Mouse (Mus musculus): ENCODE results near the gene Pprc1. TPM values are rescaled to one million over a fixed set of nuclear protein-coding genes. Genes with fewer than 3 reads are reported as not detected.
A peak's percentile ranks its signal among the peaks of the same experiment; 100 is the strongest.

Gene Pprc1
- polyA plus RNA-seq, 1 experiment from 2014 or later, result 45.8 TPM

DNA sequence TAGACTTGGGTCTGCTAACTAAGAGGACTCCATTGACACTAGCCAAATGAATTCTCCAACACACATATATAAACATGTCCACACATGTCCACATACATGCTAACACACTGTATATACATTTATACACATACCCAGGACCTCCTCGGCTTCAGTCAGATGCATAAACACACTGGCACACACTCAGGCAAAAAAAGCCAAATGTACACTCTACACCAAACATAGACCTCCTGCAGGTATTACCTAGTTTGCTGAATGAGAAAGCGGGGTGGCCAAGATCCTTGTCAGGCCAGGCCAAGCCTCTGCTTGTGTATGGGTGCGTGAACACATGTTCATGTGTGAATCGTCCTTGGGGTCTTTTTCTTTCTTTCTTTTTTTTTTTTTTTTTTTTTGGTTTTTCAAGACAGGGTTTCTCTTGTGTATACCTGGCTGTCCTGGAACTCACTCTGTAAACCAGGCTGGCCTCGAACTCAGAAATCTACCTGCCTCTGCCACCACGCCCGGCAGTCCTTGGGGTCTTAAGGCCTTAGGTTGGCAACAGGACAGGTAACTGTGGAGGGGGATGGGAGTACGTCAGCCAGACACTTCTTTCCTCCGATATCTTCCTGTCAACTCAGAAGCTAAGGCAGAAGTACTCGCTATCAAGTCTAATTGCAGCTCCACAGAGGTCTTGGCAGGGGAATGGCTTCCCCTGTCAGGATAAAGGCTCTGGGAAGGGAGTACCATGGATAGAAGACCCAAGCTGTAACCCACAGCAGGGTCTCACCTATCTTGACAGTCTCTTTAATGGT is 14.3 kb upstream of the Pprc1 start:
- H3K27ac ChIP-seq (ENCODE audit: low read depth, low read length), result no peak overlapping the region
- H3K36me3 ChIP-seq (ENCODE audit: control insufficient read depth, insufficient read depth, low read length), result peaks cover 22% of the 10 kb centered on the region
- H3K27me3 ChIP-seq (ENCODE audit: control insufficient read depth, insufficient read depth, low read length), result no peaks in the 10 kb centered on the region
- no peaks in the 10 kb centered on the region for H3K4me1 ChIP-seq (replicated peaks; ENCODE audit: control insufficient read depth, insufficient read depth, low read length)
- H3K4me3 ChIP-seq (ENCODE audit: low read depth, low read length), result no peak overlapping the region
- no peak for ATAC-seq (ENCODE audit: low FRiP score)
- no peak overlapping the region for H3K9ac ChIP-seq (ENCODE audit: low read depth, low read length)
- no peaks in the 10 kb centered on the region for H3K9me3 ChIP-seq (ENCODE audit: control insufficient read depth, low read length)
- 94% methylated on average over 10 of the region's 10 CpGs for whole genome bisulfite sequencing
- no peak overlapping the region for H3K4me2 ChIP-seq (replicated peaks; ENCODE audit: low read depth, low read length)
- DNase-seq (ENCODE audit: low spot score), result no peak

GRCm38 (mm10) chr19:46031689-46032432 is 12.8 kb upstream of the Pprc1 start:
- Histone ChIP-seq H3K4me2 (replicated peaks; ENCODE audit: low read depth, low read length) (no peak overlapping the region), H3K36me3 (ENCODE audit: control insufficient read depth, insufficient read depth, low read length) (peaks cover 30% of the 10 kb centered on the region), H3K9ac (ENCODE audit: low read depth, low read length) (no peak overlapping the region), H3K27me3 (ENCODE audit: control insufficient read depth, insufficient read depth, low read length) (no peaks in the 10 kb centered on the region), H3K4me3 (ENCODE audit: low read depth, low read length) (no peak overlapping the region), H3K4me1 (replicated peaks; ENCODE audit: control insufficient read depth, insufficient read depth, low read length) (no peaks in the 10 kb centered on the region; the same call in 1 of the 2 replicates), H3K9me3 (ENCODE audit: control insufficient read depth, low read length) (no peaks in the 10 kb centered on the region), H3K27ac (ENCODE audit: low read depth, low read length) (peak overlapping the region; percentile 54; the same call in 1 of the 2 replicates)
- ATAC-seq (ENCODE audit: low FRiP score) (0 out of 2 replicates have a peak, but pooled peaks have one; percentile 45), DNase-seq (ENCODE audit: low spot score) (no peak)
- WGBS, result 72% methylated on average over 9 of the region's 9 CpGs

DNA sequence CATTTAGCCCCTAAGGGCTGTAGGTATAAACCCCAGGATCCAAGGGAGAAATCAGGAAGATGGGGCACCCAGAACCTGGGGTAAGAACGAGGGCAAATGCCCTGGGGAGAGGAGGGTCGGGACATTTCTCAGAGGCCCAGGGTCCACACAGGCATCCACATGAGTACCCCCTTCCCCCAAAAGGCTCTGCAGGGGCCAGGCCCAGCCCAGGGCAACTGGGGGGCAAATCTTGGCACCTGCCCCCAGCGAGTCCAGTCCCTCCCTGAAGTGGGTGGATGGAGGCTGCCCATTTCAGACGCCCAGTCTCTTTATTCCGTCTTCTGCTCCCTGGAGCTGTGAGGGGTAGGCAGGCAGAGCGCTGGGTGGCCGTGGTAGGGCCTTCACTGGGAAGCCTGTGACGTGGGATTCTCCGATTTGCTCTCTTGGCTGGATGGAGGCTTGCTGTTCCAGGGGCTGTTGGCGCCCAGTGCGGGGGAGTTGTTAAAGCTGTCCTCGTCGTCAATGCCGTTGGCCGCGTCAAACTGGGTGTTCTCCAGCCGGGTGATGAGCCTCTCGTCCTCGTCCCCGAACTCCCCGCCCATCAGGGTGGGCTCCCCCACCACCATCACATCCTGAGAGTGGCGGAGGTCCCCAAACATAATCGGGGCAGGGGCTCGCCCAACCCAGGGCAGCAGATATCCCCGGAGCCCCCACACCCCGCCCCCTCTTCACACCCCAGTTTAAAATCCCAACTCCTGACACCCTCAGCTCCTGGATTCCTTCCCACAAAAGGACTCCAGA is 11.8 kb upstream of the Pprc1 start:
- no peak overlapping the region for H3K9ac ChIP-seq (ENCODE audit: low read depth, low read length)
- no peak for DNase-seq (ENCODE audit: low spot score)
- H3K27ac ChIP-seq (ENCODE audit: low read depth, low read length), result no peak overlapping the region
- peaks cover 30% of the 10 kb centered on the region for H3K36me3 ChIP-seq (ENCODE audit: control insufficient read depth, insufficient read depth, low read length)
- ATAC-seq (ENCODE audit: low FRiP score), result no peak
- H3K27me3 ChIP-seq (ENCODE audit: control insufficient read depth, insufficient read depth, low read length), result no peaks in the 10 kb centered on the region
- 92% methylated on average over 26 of the region's 26 CpGs for WGBS
- H3K4me3 ChIP-seq (ENCODE audit: low read depth, low read length), result no peak overlapping the region
- no peaks in the 10 kb centered on the region for H3K9me3 ChIP-seq (ENCODE audit: control insufficient read depth, low read length)
- no peak overlapping the region for H3K4me2 ChIP-seq (replicated peaks; ENCODE audit: low read depth, low read length)
- peaks cover 5% of the 10 kb centered on the region for H3K4me1 ChIP-seq (replicated peaks; ENCODE audit: control insufficient read depth, insufficient read depth, low read length)

- DNase-seq (ENCODE audit: low spot score), result no peak
- WGBS, result 93% methylated on average over 11 of the region's 11 CpGs
- Histone ChIP-seq H3K9me3 (ENCODE audit: control insufficient read depth, low read length) (no peaks in the 10 kb centered on the region), H3K36me3 (ENCODE audit: control insufficient read depth, insufficient read depth, low read length) (peaks cover 30% of the 10 kb centered on the region), H3K4me2 (replicated peaks; ENCODE audit: low read depth, low read length) (no peak overlapping the region), H3K9ac (ENCODE audit: low read depth, low read length) (no peak overlapping the region), H3K4me3 (ENCODE audit: low read depth, low read length) (no peak overlapping the region), H3K27me3 (ENCODE audit: control insufficient read depth, insufficient read depth, low read length) (no peaks in the 10 kb centered on the region), H3K4me1 (replicated peaks; ENCODE audit: control insufficient read depth, insufficient read depth, low read length) (peaks cover 7% of the 10 kb centered on the region), H3K27ac (ENCODE audit: low read depth, low read length) (no peak overlapping the region)
- ATAC-seq (ENCODE audit: low FRiP score), result no peak
These were observed 10.8 kb upstream of the Pprc1 start for GRCm38 (mm10) chr19:46033911-46034310.

DNA sequence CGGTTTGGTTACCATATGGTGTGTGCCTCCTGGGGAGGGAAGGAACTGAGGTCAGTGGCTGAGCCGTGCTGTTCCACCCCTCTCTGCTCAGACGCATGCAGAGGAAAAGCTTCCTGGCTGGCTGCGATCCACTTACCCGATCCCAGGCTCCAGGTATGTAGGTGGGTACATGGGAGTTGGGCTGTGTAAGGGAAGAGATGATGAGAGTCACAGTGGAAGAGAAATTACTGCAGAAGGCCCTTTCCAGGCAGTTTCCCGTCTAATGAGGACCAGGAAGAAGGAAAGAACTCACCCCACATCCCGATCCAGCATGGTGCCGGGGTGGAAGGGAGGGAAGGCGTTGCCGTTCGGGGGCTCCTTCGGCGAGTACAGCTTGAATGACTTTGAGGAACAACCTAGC is 8.7 kb upstream of the Pprc1 start:
- Histone ChIP-seq H3K4me3 (ENCODE audit: low read depth, low read length) (no peak overlapping the region), H3K9ac (ENCODE audit: low read depth, low read length) (no peak overlapping the region), H3K27ac (ENCODE audit: low read depth, low read length) (no peak overlapping the region), H3K4me1 (replicated peaks; ENCODE audit: control insufficient read depth, insufficient read depth, low read length) (peaks cover 16% of the 10 kb centered on the region), H3K9me3 (ENCODE audit: control insufficient read depth, low read length) (no peaks in the 10 kb centered on the region), H3K4me2 (replicated peaks; ENCODE audit: low read depth, low read length) (no peak overlapping the region), H3K27me3 (ENCODE audit: control insufficient read depth, insufficient read depth, low read length) (no peaks in the 10 kb centered on the region), H3K36me3 (ENCODE audit: control insufficient read depth, insufficient read depth, low read length) (peaks cover 30% of the 10 kb centered on the region)
- WGBS, result 87% methylated on average over 13 of the region's 13 CpGs
- ATAC-seq (ENCODE audit: low FRiP score) (no peak), DNase-seq (ENCODE audit: low spot score) (no peak)

- Histone ChIP-seq H3K27me3 (ENCODE audit: control insufficient read depth, insufficient read depth, low read length) (no peaks in the 10 kb centered on the region), H3K9ac (ENCODE audit: low read depth, low read length) (peak overlapping the region; percentile 89; the same call in 1 of the 2 replicates), H3K4me3 (ENCODE audit: low read depth, low read length) (peak overlapping the region; percentile 86), H3K36me3 (ENCODE audit: control insufficient read depth, insufficient read depth, low read length) (peaks cover 29% of the 10 kb centered on the region), H3K4me1 (replicated peaks; ENCODE audit: control insufficient read depth, insufficient read depth, low read length) (peaks cover 22% of the 10 kb centered on the region), H3K4me2 (replicated peaks; ENCODE audit: low read depth, low read length) (peak overlapping the region; percentile 99), H3K9me3 (ENCODE audit: control insufficient read depth, low read length) (no peaks in the 10 kb centered on the region), H3K27ac (ENCODE audit: low read depth, low read length) (no peak overlapping the region)
- peak; percentile 44 for DNase-seq (ENCODE audit: low spot score)
- 78% methylated on average over 13 of the region's 13 CpGs for WGBS
- ATAC-seq (ENCODE audit: low FRiP score), result no peak
These were observed 8.0 kb upstream of the Pprc1 start for GRCm38 (mm10) chr19:46036477-46037242.

DNA sequence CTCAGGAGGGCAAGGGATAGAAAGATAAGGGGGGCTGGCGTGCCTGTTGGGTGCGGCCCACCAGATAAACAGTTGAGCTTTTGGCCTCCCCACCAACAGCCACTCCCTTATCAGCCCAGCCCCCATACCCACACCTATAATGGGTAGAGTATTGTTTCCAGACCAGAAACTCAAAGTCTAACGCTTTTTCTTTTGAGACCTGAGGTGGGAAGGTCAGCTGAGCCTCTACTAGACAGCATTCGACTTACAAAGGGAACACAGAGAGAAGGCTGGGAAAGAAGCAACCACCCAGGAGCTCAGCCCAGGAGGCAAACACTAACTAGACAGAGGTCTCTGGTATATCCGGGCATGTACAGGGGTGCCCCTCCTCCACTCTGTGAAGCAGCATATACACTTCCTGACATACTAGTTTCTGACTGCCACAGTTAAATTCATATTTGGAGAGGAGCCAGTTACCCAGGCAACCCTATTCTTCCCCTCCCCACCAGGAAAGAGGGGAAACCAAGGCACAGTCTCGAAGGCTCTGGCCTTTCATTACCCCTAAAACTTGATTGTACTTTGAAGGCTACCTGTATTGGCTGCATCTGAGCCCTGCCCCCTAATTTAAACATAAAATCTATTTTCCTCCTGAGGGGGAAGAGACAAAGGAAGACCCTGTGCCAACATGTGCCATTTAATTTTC is 7.3 kb upstream of the Pprc1 start:
- 0 out of 2 replicates have a peak overlapping the region, but pooled peaks have one; percentile 44 for H3K27ac ChIP-seq (ENCODE audit: low read depth, low read length)
- DNase-seq (ENCODE audit: low spot score), result peak; percentile 23

More for the DNA sequence above, 7.3 kb upstream of the Pprc1 start:
- Histone ChIP-seq H3K4me1 (replicated peaks; ENCODE audit: control insufficient read depth, insufficient read depth, low read length) (peaks cover 23% of the 10 kb centered on the region), H3K4me2 (replicated peaks; ENCODE audit: low read depth, low read length) (peak overlapping the region; percentile 99), H3K27me3 (ENCODE audit: control insufficient read depth, insufficient read depth, low read length) (no peaks in the 10 kb centered on the region), H3K9ac (ENCODE audit: low read depth, low read length) (peak overlapping the region; percentile 89), H3K36me3 (ENCODE audit: control insufficient read depth, insufficient read depth, low read length) (peaks cover 22% of the 10 kb centered on the region), H3K4me3 (ENCODE audit: low read depth, low read length) (peak overlapping the region; percentile 86), H3K9me3 (ENCODE audit: control insufficient read depth, low read length) (no peaks in the 10 kb centered on the region)
- 17% methylated on average over 6 of the region's 6 CpGs for WGBS
- no peak for ATAC-seq (ENCODE audit: low FRiP score)
